29 mouse cellular contexts compared by ENCODE assay signal in genomic region chr7:101477200-101477599, GRCm38 (mm10). TPM values are rescaled to one million over a fixed set of nuclear protein-coding genes. Genes with fewer than 3 reads are reported as not detected.
DNase-seq lines count a peak whose midpoint lies in the region; ATAC-seq and TF ChIP-seq lines count a peak whose summit lies in the region.
"Had no signal": no experiment of that assay in that cellular context is flagged by ENCODE, and none has a peak within 500 bp of the region (broad histone marks: within the 10 kb centered on the region; RNA-seq: fewer than 3 reads in every experiment).

No protein-coding gene starts in this region.

- no peaks in the 10 kb centered on the region for H3K36me3 ChIP-seq in kidney, embryonic 14.5 days (ENCODE audit: control insufficient read depth, insufficient read depth, low read length)
- no peaks in the 10 kb centered on the region for H3K36me3 ChIP-seq in midbrain, postnatal 0 days (ENCODE audit: insufficient read depth, low read length)
- no peaks in the 10 kb centered on the region for H3K36me3 ChIP-seq in midbrain, embryonic 13.5 days
- no peaks in the 10 kb centered on the region for H3K36me3 ChIP-seq in liver, embryonic 11.5 days (ENCODE audit: control insufficient read depth, insufficient read depth, low read length)
- H3K36me3 ChIP-seq: embryonic facial prominence, embryonic 13.5 days; forebrain, embryonic 10.5 days; hindbrain, embryonic 10.5 days; intestine, embryonic 15.5 days; limb, embryonic 15.5 days; lung, embryonic 15.5 days; neural tube, embryonic 15.5 days; stomach, embryonic 15.5 days had no signal

- no peak overlapping the region for H3K4me2 ChIP-seq in kidney, embryonic 14.5 days (replicated peaks; ENCODE audit: low read depth, low read length)
- no peak overlapping the region for H3K4me2 ChIP-seq in midbrain, postnatal 0 days (ENCODE audit: low read depth, low read length, poor library complexity, severe bottlenecking)
- H3K4me2 ChIP-seq in midbrain, embryonic 13.5 days (replicated peaks), result no peak overlapping the region
- H3K4me2 ChIP-seq in liver, embryonic 11.5 days, result no peak overlapping the region
- H3K4me2 ChIP-seq: embryonic facial prominence, embryonic 13.5 days; intestine, embryonic 15.5 days; limb, embryonic 15.5 days; lung, embryonic 15.5 days; midbrain, embryonic 11.5 days; neural tube, embryonic 15.5 days; stomach, embryonic 15.5 days had no signal

- H3K4me3 ChIP-seq in kidney, embryonic 14.5 days (ENCODE audit: low read length), result no peak overlapping the region
- H3K4me3 ChIP-seq in midbrain, postnatal 0 days (ENCODE audit: low read depth, low read length), result no peak overlapping the region
- no peak overlapping the region for H3K4me3 ChIP-seq in midbrain, embryonic 13.5 days (replicated peaks)
- H3K4me3 ChIP-seq in liver, embryonic 11.5 days (ENCODE audit: low read depth, low read length), result no peak overlapping the region
- H3K4me3 ChIP-seq: embryonic facial prominence, embryonic 13.5 days; forebrain, embryonic 10.5 days; hindbrain, embryonic 10.5 days; intestine, embryonic 15.5 days; limb, embryonic 15.5 days; lung, embryonic 15.5 days; neural tube, embryonic 15.5 days; stomach, embryonic 15.5 days had no signal

- H3K9me3 ChIP-seq in kidney, embryonic 14.5 days (ENCODE audit: control insufficient read depth, low read length), result no peaks in the 10 kb centered on the region
- H3K9me3 ChIP-seq in midbrain, postnatal 0 days (ENCODE audit: low read length), result no peaks in the 10 kb centered on the region
- no peaks in the 10 kb centered on the region for H3K9me3 ChIP-seq in midbrain, embryonic 13.5 days
- H3K9me3 ChIP-seq in liver, embryonic 11.5 days (ENCODE audit: control insufficient read depth, low read length), result no peaks in the 10 kb centered on the region
- H3K9me3 ChIP-seq: embryonic facial prominence, embryonic 13.5 days; forebrain, embryonic 10.5 days; hindbrain, embryonic 10.5 days; intestine, embryonic 15.5 days; limb, embryonic 15.5 days; lung, embryonic 15.5 days; neural tube, embryonic 15.5 days; stomach, embryonic 15.5 days had no signal

- H3K4me1 ChIP-seq in kidney, embryonic 14.5 days (ENCODE audit: control insufficient read depth, insufficient read depth, low read length), result 0 out of 2 replicates have a peak, but pooled peaks cover 11% of the 10 kb centered on the region
- H3K4me1 ChIP-seq in midbrain, postnatal 0 days (ENCODE audit: insufficient read depth, low read length), result no peaks in the 10 kb centered on the region
- H3K4me1 ChIP-seq in midbrain, embryonic 13.5 days (replicated peaks), result no peaks in the 10 kb centered on the region
- H3K4me1 ChIP-seq in liver, embryonic 11.5 days (replicated peaks; ENCODE audit: control insufficient read depth, insufficient read depth, low read length), result no peaks in the 10 kb centered on the region

- DNase-seq in cerebellum, postnatal 14 days, result peak; percentile 52 to 54
- DNase-seq in cerebellum, postnatal 25 days, result no peak
- peak; percentile 57 to 61 for DNase-seq in kidney, postnatal 4 days
- DNase-seq in midbrain, postnatal 0 days (ENCODE audit: low spot score), result peak; percentile 29
- no peak for DNase-seq in liver, embryonic 11.5 days (ENCODE audit: low spot score)
- DNase-seq: adrenal gland, adult 8-10 months; cerebellum, adult 18-20 months; cerebellum, postnatal 36 days; forebrain, postnatal 0 days; gastrocnemius, postnatal 10 days; heart, postnatal 14 days; kidney, adult 2 months; layer of hippocampus, adult 9-11 months; right cerebral cortex, postnatal 25 days had no signal

- no peaks in the 10 kb centered on the region for H3K27me3 ChIP-seq in kidney, embryonic 14.5 days (ENCODE audit: control insufficient read depth, insufficient read depth, low read length)
- H3K27me3 ChIP-seq in midbrain, postnatal 0 days (ENCODE audit: insufficient read depth, low read length), result no peaks in the 10 kb centered on the region
- H3K27me3 ChIP-seq in midbrain, embryonic 13.5 days, result no peaks in the 10 kb centered on the region
- H3K27me3 ChIP-seq in liver, embryonic 11.5 days (replicated peaks; ENCODE audit: control insufficient read depth, insufficient read depth, low read length), result no peaks in the 10 kb centered on the region
- H3K27me3 ChIP-seq: embryonic facial prominence, embryonic 13.5 days; intestine, embryonic 15.5 days; limb, embryonic 15.5 days; lung, embryonic 15.5 days; neural tube, embryonic 15.5 days; stomach, embryonic 15.5 days had no signal

- 45% methylated on average over 5 of the region's 5 CpGs for WGBS in kidney, embryonic 14.5 days
- WGBS in midbrain, postnatal 0 days, result 55% methylated on average over 5 of the region's 5 CpGs
- 52% methylated on average over 5 of the region's 5 CpGs for WGBS in midbrain, embryonic 13.5 days
- 41% methylated on average over 5 of the region's 5 CpGs for WGBS in liver, embryonic 11.5 days

- no peak overlapping the region for H3K9ac ChIP-seq in kidney, embryonic 14.5 days (ENCODE audit: low read depth, low read length)
- no peak overlapping the region for H3K9ac ChIP-seq in midbrain, postnatal 0 days (replicated peaks; ENCODE audit: low read length, poor library complexity, severe bottlenecking)
- no peak overlapping the region for H3K9ac ChIP-seq in midbrain, embryonic 13.5 days (replicated peaks)
- no peak overlapping the region for H3K9ac ChIP-seq in liver, embryonic 11.5 days (ENCODE audit: low read depth, low read length)
- H3K9ac ChIP-seq: embryonic facial prominence, embryonic 13.5 days; forebrain, postnatal 0 days; intestine, embryonic 15.5 days; limb, embryonic 15.5 days; liver, embryonic 14.5 days; lung, embryonic 15.5 days; neural tube, embryonic 15.5 days; stomach, embryonic 15.5 days had no signal

- ATAC-seq in kidney, embryonic 14.5 days (ENCODE audit: low FRiP score, low TSS enrichment), result no peak
- ATAC-seq in midbrain, postnatal 0 days (ENCODE audit: low FRiP score), result no peak
- no peak for ATAC-seq in midbrain, embryonic 13.5 days
- no peak for ATAC-seq in monocyte, adult 5-6 weeks (replicated peaks; ENCODE audit: insufficient number of reproducible peaks, low FRiP score, low TSS enrichment, poor library complexity, severe bottlenecking)
- ATAC-seq in liver, embryonic 11.5 days (replicated peaks; ENCODE audit: low FRiP score), result no peak
- ATAC-seq: forebrain, postnatal 0 days; hindbrain, embryonic 16.5 days; intestine, embryonic 15.5 days had no signal

- H3K27ac ChIP-seq in kidney, embryonic 14.5 days (ENCODE audit: low read depth, low read length), result no peak overlapping the region
- H3K27ac ChIP-seq in midbrain, postnatal 0 days (ENCODE audit: low read depth, low read length), result no peak overlapping the region
- no peak overlapping the region for H3K27ac ChIP-seq in midbrain, embryonic 13.5 days
- H3K27ac ChIP-seq in liver, embryonic 11.5 days (ENCODE audit: low read depth, low read length), result no peak overlapping the region
- H3K27ac ChIP-seq: embryonic facial prominence, embryonic 13.5 days; forebrain, embryonic 10.5 days; hindbrain, embryonic 10.5 days; intestine, embryonic 15.5 days; kidney, postnatal 0 days; limb, embryonic 15.5 days; liver, embryonic 14.5 days; lung, embryonic 15.5 days; neural tube, embryonic 15.5 days; stomach, embryonic 15.5 days had no signal

- TF ChIP-seq CTCF in midbrain, postnatal 0 days (IDR thresholded peaks at IDR 0.05), result no peak

RNA-seq across cellular contexts. Expression of gene Pde2a, which starts 55.7 kb away (rescaled TPM):
- 11.0 and 16.4 TPM in 2 replicates for polyA plus RNA-seq in kidney, embryonic 14.5 days (2014; fragmentation: Nextera tagmentation; extraction: Ambion mirVana)
- total RNA-seq in midbrain, postnatal 0 days (2014; rRNA removed), result 49.6 and 53.9 TPM in 2 replicates
- 31.4 and 33.8 TPM in 2 replicates for polyA plus RNA-seq in midbrain, postnatal 0 days (2015; fragmentation: Nextera tagmentation; extraction: Ambion mirVana)
- 16.6 and 18.9 TPM in 2 replicates for polyA plus RNA-seq in midbrain, embryonic 13.5 days (2015; fragmentation: Nextera tagmentation; extraction: Ambion mirVana)
- total RNA-seq in monocyte, adult 5-6 weeks (2017), result 13.4 to 111 TPM (median 54.4 TPM) in 3 replicates
- 14.4 and 15.0 TPM in 2 replicates for polyA plus RNA-seq in liver, embryonic 11.5 days (2014; fragmentation: Nextera tagmentation; extraction: Ambion mirVana)

Comparison
In these comparisons a context has a peak if more than half of its experiments do, and no peak if none do; other contexts are left out.
1. DNase-seq: peak in cerebellum, postnatal 14 days (2 of 2), kidney, postnatal 4 days (2 of 2) and midbrain, postnatal 0 days (single experiment); none in cerebellum, postnatal 25 days (0 of 2) and liver, embryonic 11.5 days (single experiment).